Mouse (Mus musculus): ENCODE results near the gene Olfr1105.

The Olfr1105 gene

DNA sequence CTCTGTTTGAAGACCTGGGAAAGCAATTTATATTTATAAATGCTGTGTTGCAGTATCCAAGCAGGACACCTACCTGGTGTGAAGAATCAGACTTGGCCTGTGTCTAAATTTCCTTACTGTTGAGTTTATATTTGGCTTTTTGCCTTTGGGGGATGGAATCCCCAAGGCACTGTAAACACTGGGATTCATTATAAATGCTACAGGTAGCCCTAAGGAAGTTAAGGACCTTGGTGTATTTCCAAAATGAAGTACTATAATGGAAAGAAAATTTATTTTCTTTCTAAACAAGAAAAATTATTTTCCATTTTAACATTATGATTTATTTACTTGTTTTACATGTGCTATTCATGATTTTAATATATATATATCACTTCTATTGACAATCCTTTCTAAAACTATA, at the start of gene Olfr1105:
Gene Olfr1105 (minus strand): TSS at position 101 of the 400 bp plus-strand sequence.
- DNase-seq (ENCODE audit: low read depth, low spot score) = no peak

DNA sequence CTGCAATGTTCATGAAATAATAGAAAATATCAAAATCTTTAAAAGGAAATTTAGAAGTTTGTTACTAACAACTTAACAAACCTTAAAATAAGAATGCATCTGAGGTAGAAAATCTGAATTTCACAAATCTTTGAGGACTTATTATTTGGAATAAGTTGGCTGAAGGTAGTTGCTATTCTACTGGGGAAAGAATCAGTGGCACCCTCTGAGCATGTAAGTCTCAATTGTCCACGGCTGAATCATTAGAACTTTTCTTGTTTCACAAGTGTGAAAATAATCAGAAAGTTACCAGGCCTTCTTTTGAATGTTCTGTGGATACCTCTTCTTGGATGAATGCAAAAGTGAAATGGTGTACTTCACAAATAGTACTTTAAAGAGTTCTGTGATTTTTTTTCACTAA, 39.4 kb upstream of the Olfr1105 start, which contains the start of gene Olfr1107:
Gene Olfr1107 (minus strand): TSS at position 101 of the 400 bp plus-strand sequence.
- DNase-seq (ENCODE audit: low read depth, low spot score) = no peak

DNA sequence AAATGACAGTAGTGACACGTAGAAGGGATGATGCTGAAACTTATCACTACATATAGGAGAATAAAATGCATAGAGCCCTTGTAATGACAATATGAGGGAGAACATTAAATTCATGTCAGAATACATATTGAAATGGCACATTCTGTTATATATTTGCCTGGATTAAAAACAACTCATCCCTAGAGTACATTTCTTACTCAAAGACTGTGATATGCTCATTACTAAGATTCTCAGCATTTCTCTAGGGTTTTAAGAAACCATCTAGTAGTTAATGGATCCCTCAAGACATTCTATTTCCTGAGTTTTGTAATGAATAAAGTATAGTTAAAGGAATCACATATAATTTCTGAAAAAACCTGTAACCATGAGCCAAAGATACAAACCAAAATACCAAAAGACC, 15.8 kb upstream of the Olfr1105 start, which contains the start of gene Olfr1106:
Gene Olfr1106 (minus strand): TSS at position 101 of the 400 bp plus-strand sequence.
- DNase-seq (ENCODE audit: low read depth, low spot score) = no peak

DNA sequence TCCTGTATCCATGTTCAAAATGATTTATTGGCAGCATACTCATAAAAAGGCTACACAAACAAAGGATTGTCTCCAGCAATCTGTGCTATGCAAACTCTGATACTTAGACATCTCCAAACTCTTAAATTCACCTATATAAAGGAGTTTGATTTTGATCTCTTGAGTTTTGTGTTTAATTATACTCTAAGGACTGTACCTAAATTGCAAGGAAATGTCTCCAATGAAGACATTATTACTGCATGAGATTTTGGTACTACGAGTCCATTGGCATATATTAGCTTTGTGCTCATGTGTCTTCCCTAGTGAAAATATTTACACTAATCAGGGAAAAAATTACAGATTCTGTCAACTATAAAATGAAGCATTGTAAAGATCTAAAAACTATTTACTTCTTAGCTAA, 9.4 kb downstream of the Olfr1105 start, which contains the start of gene Olfr1104:
Gene Olfr1104 (minus strand): TSS at position 101 of the 400 bp plus-strand sequence.
- DNase-seq (ENCODE audit: low read depth, low spot score) = no peak

DNA sequence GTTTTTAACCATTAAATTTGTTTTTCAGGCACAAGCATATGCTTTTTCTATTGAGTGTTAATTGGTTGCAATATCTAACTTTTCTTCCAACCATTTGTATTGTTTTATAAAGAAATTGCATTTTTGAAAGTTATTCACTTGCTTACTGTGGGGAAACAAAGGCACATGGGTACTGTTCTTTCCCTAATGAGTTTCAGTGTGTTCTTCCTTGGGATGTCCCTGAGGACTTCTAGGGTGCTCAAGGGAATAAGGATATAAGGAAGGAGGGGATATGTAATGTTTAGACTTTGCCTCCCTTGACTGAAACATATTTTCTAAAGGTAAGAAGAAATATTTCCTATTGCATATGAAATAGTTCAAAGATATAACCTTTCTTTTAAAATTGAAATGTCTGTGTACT, 38.2 kb downstream of the Olfr1105 start, which contains the start of gene Olfr1102:
Gene Olfr1102 (plus strand): TSS at position 301 of the 400 bp plus-strand sequence.
- DNase-seq (ENCODE audit: low read depth, low spot score) = no peak

DNA sequence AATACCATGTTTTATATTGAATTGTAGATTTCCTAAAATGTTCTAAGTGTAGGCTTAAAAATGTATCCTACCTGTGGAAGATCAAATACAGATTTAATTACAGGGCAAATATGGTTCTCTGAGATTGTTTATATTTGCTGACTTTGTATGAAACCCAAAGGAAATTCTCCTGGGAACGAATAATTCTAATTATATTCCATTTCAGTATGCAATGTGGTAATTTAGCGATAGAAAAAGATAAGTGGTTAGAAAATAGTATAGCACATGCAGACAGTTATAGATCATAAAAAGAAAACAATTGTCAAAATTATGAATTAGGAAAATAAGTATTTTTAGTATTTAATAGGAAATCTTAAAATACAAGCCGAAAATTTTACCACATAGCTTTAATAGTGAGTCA, 45.2 kb downstream of the Olfr1105 start, which contains the start of gene Olfr1101:
Gene Olfr1101 (minus strand): TSS at position 101 of the 400 bp plus-strand sequence.
- no peak for DNase-seq (ENCODE audit: low read depth, low spot score)
